Mouse (Mus musculus) MEL (cell line): Measurements from ENCODE around the gene Mphosph6. TPM values are rescaled to one million over a fixed set of nuclear protein-coding genes. Genes with fewer than 3 reads are reported as not detected.

Source experiments
- DNase-seq: peaks from one replicate; pipeline ENCODE4 v3.0.0; 2011; ENCODE audit warnings: low read depth, low spot score
- H3K27ac ChIP-seq: 2 replicates; pipeline ENCODE4 v1.5.1; 2012; ENCODE audit warnings: low read depth, mild to moderate bottlenecking, control low read depth, low read length, moderate library complexity; ENCODE audit not compliant: control insufficient read depth
- H3K27me3 ChIP-seq, 2 experiments: fragments of 150-350 bp in 1 of 2; sonication (generic) in 1 of 2; 2 replicates each; pipeline ENCODE4 v1.6.1; 2012; ENCODE audit warnings: low read length in 2 of 2, mild to moderate bottlenecking in 2 of 2, improper control_type of control experiment in 1 of 2, moderate library complexity in 1 of 2; ENCODE audit not compliant: insufficient read depth in 2 of 2, control insufficient read depth in 1 of 2
- H3K36me3 ChIP-seq, 2 experiments: 2 replicates each; pipeline ENCODE4 v1.6.1; 2012 to 2014; ENCODE audit warnings: low read length in 2 of 2, improper control_type of control experiment in 1 of 2, inconsistent platforms in 1 of 2, mild to moderate bottlenecking in 1 of 2; ENCODE audit not compliant: insufficient read depth in 2 of 2, control insufficient read depth in 1 of 2
- H3K4me1 ChIP-seq, 2 experiments: fragments of 150-350 bp in 1 of 2; sonication (generic) in 1 of 2; 2 replicates each; pipeline ENCODE4 v1.6.1; 2012; ENCODE audit warnings: low read length in 2 of 2, improper control_type of control experiment in 1 of 2, mild to moderate bottlenecking in 1 of 2; ENCODE audit not compliant: insufficient read depth in 2 of 2, control insufficient read depth in 1 of 2
- H3K4me3 ChIP-seq, 2 experiments: fragments of 150-350 bp in 1 of 2; sonication (generic) in 1 of 2; 2 replicates each; pipeline ENCODE4 v1.5.1; 2012; ENCODE audit warnings: low read depth in 2 of 2, low read length in 2 of 2, mild to moderate bottlenecking in 2 of 2, moderate library complexity in 2 of 2, control low read depth in 1 of 2, improper control_type of control experiment in 1 of 2; ENCODE audit not compliant: control insufficient read depth in 1 of 2, insufficient read depth in 1 of 2
- H3K79me2 ChIP-seq: 2 replicates; pipeline ENCODE4 v1.6.1; 2012; ENCODE audit warnings: mild to moderate bottlenecking, low read length, moderate library complexity; ENCODE audit not compliant: control insufficient read depth, poor library complexity, insufficient read depth
- H3K9ac ChIP-seq: 2 replicates; pipeline ENCODE4 v1.6.1; 2012; ENCODE audit warnings: low read depth, mild to moderate bottlenecking, control low read depth, low read length, moderate library complexity; ENCODE audit not compliant: control insufficient read depth, poor library complexity, severe bottlenecking
- H3K9me3 ChIP-seq: fragments of 150-350 bp; sonication (generic); replicated peaks from 2 replicates; pipeline ENCODE4 v1.6.1; 2012; ENCODE audit warnings: mild to moderate bottlenecking, low read length, improper control_type of control experiment, moderate library complexity; ENCODE audit not compliant: insufficient read depth
- BHLHE40 ChIP-seq: IDR thresholded peaks from 2 replicates; pipeline ENCODE4 v1.6.1; 2012; ENCODE audit warnings: low read depth, mild to moderate bottlenecking, inconsistent platforms, low read length, improper control_type of control experiment, borderline replicate concordance
- CTCF ChIP-seq, 3 experiments: IDR thresholded peaks in 2 of 3; conservative IDR thresholded peaks in 1 of 3; 2 replicates each; pipeline ENCODE4 v1.5.1; 2011 to 2012; ENCODE audit warnings: low read length in 3 of 3, low read depth in 2 of 3, mild to moderate bottlenecking in 2 of 3, improper control_type of control experiment in 1 of 3, inconsistent platforms in 1 of 3, mixed read lengths in 1 of 3, moderate library complexity in 1 of 3; ENCODE audit not compliant: control insufficient read depth in 1 of 3, insufficient read depth in 1 of 3, poor library complexity in 1 of 3, severe bottlenecking in 1 of 3
- E2F4 ChIP-seq: IDR thresholded peaks from 2 replicates; pipeline ENCODE4 v1.6.1; 2011; ENCODE audit warnings: low read depth, low read length, improper control_type of control experiment, borderline replicate concordance
- HCFC1 ChIP-seq: IDR thresholded peaks from 2 replicates; pipeline ENCODE4 v1.6.1; 2012; ENCODE audit warnings: low read depth, mild to moderate bottlenecking, inconsistent platforms, low read length, improper control_type of control experiment, moderate library complexity
- JUND ChIP-seq: IDR thresholded peaks from 2 replicates; pipeline ENCODE4 v1.6.1; 2011; ENCODE audit warnings: low read depth, mild to moderate bottlenecking, improper control_type of control experiment, low read length
- KAT2A ChIP-seq: conservative IDR thresholded peaks from 2 replicates; pipeline ENCODE4 v1.6.1; 2012; ENCODE audit warnings: low read depth, low read length, improper control_type of control experiment, inconsistent platforms
- MAX ChIP-seq: IDR thresholded peaks from 2 replicates; pipeline ENCODE4 v1.6.1; 2011; ENCODE audit warnings: low read length, improper control_type of control experiment
- MEF2A ChIP-seq: IDR thresholded peaks from 2 replicates; pipeline ENCODE4 v1.6.1; 2014; ENCODE audit warnings: low read depth, mild to moderate bottlenecking, inconsistent platforms, low read length, improper control_type of control experiment; ENCODE audit not compliant: poor library complexity, insufficient replicate concordance, severe bottlenecking; ENCODE audit errors: extremely low read depth
- MXI1 ChIP-seq: IDR thresholded peaks from 2 replicates; pipeline ENCODE4 v1.6.1; 2011; ENCODE audit warnings: mild to moderate bottlenecking, low read depth, low read length, improper control_type of control experiment
- MYC ChIP-seq: IDR thresholded peaks from 2 replicates; pipeline ENCODE4 v1.6.1; 2011; ENCODE audit warnings: low read depth, mild to moderate bottlenecking, low read length, improper control_type of control experiment, moderate library complexity
- POLR2AphosphoS2 ChIP-seq: IDR thresholded peaks from 2 replicates; pipeline ENCODE4 v1.6.1; 2011; ENCODE audit warnings: low read length, improper control_type of control experiment
- POLR2AphosphoS5 ChIP-seq: IDR thresholded peaks from 2 replicates; pipeline ENCODE4 v1.6.1; 2012; ENCODE audit warnings: low read depth, borderline replicate concordance, mild to moderate bottlenecking, inconsistent platforms, low read length, moderate library complexity, mixed read lengths
- RAD21 ChIP-seq: IDR thresholded peaks from 2 replicates; pipeline ENCODE4 v1.6.1; 2011; ENCODE audit warnings: mild to moderate bottlenecking, low read depth, low read length, improper control_type of control experiment
- RCOR1 ChIP-seq: IDR thresholded peaks from 2 replicates; pipeline ENCODE4 v1.6.1; 2012; ENCODE audit warnings: low read depth, mild to moderate bottlenecking, inconsistent platforms, low read length, improper control_type of control experiment
- SIN3A ChIP-seq: IDR thresholded peaks from 2 replicates; pipeline ENCODE4 v1.6.1; 2012; ENCODE audit warnings: low read length, improper control_type of control experiment, inconsistent platforms
- SMC3 ChIP-seq: IDR thresholded peaks from 2 replicates; pipeline ENCODE4 v1.6.1; 2011; ENCODE audit warnings: low read depth, low read length, improper control_type of control experiment
- TAL1 ChIP-seq: IDR thresholded peaks from 2 replicates; pipeline ENCODE4 v1.6.1; 2012; ENCODE audit warnings: mild to moderate bottlenecking, inconsistent platforms, low read length, moderate library complexity, mixed read lengths
- ZC3H11A ChIP-seq: IDR thresholded peaks from 2 replicates; pipeline ENCODE4 v1.6.1; 2012; ENCODE audit warnings: low read depth, mild to moderate bottlenecking, inconsistent platforms, low read length, improper control_type of control experiment
- ZNF384 ChIP-seq: IDR thresholded peaks from 2 replicates; pipeline ENCODE4 v1.6.1; 2012; ENCODE audit warnings: low read depth, mild to moderate bottlenecking, inconsistent platforms, low read length, improper control_type of control experiment
- polyA plus RNA-seq, 2 experiments: library from polyadenylated mRNA; stranded (reverse) in 1 of 2; unstranded in 1 of 2; fragments of >175 nt in 1 of 2; fragments of >200 nt in 1 of 2; gene quantifications; 2 replicates each; pipeline versions ENCODE4 v1.2.1 to v1.2.4; 2012; ENCODE audit warnings: low replicate concordance in 2 of 2, low read depth in 1 of 2; ENCODE audit not compliant: insufficient read length in 2 of 2, insufficient read depth in 1 of 2, missing spikeins in 1 of 2
- total RNA-seq: library from RNA; depleted of rRNA; stranded (reverse); fragments of 300-350 nt; gene quantifications from 2 replicates; pipeline ENCODE4 v1.2.3, GENCODE M21; 2012

Gene Mphosph6
- total and polyA plus RNA-seq, 3 experiments, result 67.8 to 98.8 TPM; not detected in 1

GRCm38 (mm10) chr8:117776075-117776474 lies 25.7 kb downstream of the Mphosph6 start:
- no peak for DNase-seq
- TF ChIP-seq MAX (no peak), RCOR1 (no peak), ZNF384 (no peak), SIN3A (no peak), HCFC1 (no peak), MEF2A (no peak), BHLHE40 (no peak), MYC (no peak), TAL1 (no peak), MXI1 (no peak)
- no peak overlapping the region for H3K9ac ChIP-seq

GRCm38 (mm10) chr8:117775626-117776025 lies 26.1 kb downstream of the Mphosph6 start:
- H3K27me3 ChIP-seq, result peaks cover 0 to 2% of the 10 kb centered on the region in 2 experiments; a peak in 2 of 4 replicates
- H3K9ac ChIP-seq, result no peak overlapping the region
- no peak for TF ChIP-seq POLR2AphosphoS5
- TF ChIP-seq, all 39 proteins: peak for 0
- no peaks in the 10 kb centered on the region for H3K79me2 ChIP-seq
- no peak overlapping the region for H3K4me3 ChIP-seq
- H3K4me1 ChIP-seq, result peaks cover 0 to 9% of the 10 kb centered on the region in 2 experiments; a peak in 1 of 4 replicates
- no peak for DNase-seq
- 0 out of 4 replicates have a peak, but pooled peaks cover 0 to 5% of the 10 kb centered on the region in 2 experiments for H3K36me3 ChIP-seq
- no peak overlapping the region for H3K27ac ChIP-seq
- no peaks in the 10 kb centered on the region for H3K9me3 ChIP-seq

More at GRCm38 (mm10) chr8:117776075-117776474, 25.7 kb downstream of the Mphosph6 start:
- H3K27ac ChIP-seq, result no peak overlapping the region
- no peaks in the 10 kb centered on the region for H3K9me3 ChIP-seq
- peaks cover 0 to 2% of the 10 kb centered on the region in 2 experiments; a peak in 2 of 4 replicates for H3K27me3 ChIP-seq
- peaks cover 0 to 6% of the 10 kb centered on the region in 2 experiments; a peak in 1 of 4 replicates for H3K4me1 ChIP-seq
- no peak overlapping the region for H3K4me3 ChIP-seq
- H3K79me2 ChIP-seq, result no peaks in the 10 kb centered on the region
- H3K36me3 ChIP-seq, result 0 out of 4 replicates have a peak, but pooled peaks cover 0 to 5% of the 10 kb centered on the region in 2 experiments

DNA sequence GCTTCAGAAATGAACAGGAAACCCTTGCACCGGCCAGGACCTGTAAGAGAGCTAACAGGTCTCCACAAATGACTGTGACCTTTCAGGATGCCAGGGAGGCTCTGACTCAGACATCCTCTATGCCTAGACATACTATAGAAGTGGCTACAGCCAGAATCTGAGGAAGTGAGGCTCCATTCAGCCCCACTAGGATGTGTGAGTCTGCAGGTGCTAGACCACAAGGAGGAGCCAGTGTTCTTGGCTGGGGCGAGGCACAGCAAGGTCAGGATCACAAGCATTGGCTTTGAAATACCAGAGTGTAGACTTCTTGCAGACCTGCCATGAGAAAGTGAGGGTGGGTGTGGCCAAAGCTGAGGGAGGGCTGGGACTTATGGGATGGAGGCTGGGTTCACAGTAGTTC lies 29.1 kb downstream of the Mphosph6 start:
- peaks cover 0 to 9% of the 10 kb centered on the region in 2 experiments; a peak in 1 of 4 replicates for H3K4me1 ChIP-seq
- H3K9ac ChIP-seq, result no peak overlapping the region
- no peaks in the 10 kb centered on the region for H3K9me3 ChIP-seq
- peaks cover 0 to 2% of the 10 kb centered on the region in 2 experiments; a peak in 2 of 4 replicates for H3K27me3 ChIP-seq
- peak in 2 of 3 experiments; percentile 15 to 47; a peak in 3 of 6 replicates for TF ChIP-seq CTCF (IDR thresholded peaks at IDR 0.05 in 2 of 3, conservative IDR thresholded peaks at IDR 0.05 in 1 of 3; ENCODE audit: control insufficient read depth in 1 of 3, insufficient read depth in 1 of 3, low read depth in 2 of 3, low read length in 3 of 3, poor library complexity in 1 of 3, severe bottlenecking in 1 of 3)
- no peak for TF ChIP-seq E2F4
- no peak for TF ChIP-seq KAT2A
- TF ChIP-seq HCFC1, result no peak
- 0 out of 2 replicates have a peak, but pooled peaks have one; percentile 7 for TF ChIP-seq ZC3H11A
- TF ChIP-seq MAX, result no peak
- TF ChIP-seq POLR2AphosphoS2, result no peak
- TF ChIP-seq JUND, result no peak
- peak; percentile 51 for TF ChIP-seq SMC3
- peak; percentile 36 for TF ChIP-seq RAD21
- 0 out of 4 replicates have a peak, but pooled peaks cover 0 to 5% of the 10 kb centered on the region in 2 experiments for H3K36me3 ChIP-seq
- H3K79me2 ChIP-seq, result no peaks in the 10 kb centered on the region
- no peak overlapping the region for H3K27ac ChIP-seq
- H3K4me3 ChIP-seq, result no peak overlapping the region
- peak; percentile 47 for DNase-seq
